Comparison of ENCODE assay signal across 16 mouse cellular contexts in the genomic region with DNA sequence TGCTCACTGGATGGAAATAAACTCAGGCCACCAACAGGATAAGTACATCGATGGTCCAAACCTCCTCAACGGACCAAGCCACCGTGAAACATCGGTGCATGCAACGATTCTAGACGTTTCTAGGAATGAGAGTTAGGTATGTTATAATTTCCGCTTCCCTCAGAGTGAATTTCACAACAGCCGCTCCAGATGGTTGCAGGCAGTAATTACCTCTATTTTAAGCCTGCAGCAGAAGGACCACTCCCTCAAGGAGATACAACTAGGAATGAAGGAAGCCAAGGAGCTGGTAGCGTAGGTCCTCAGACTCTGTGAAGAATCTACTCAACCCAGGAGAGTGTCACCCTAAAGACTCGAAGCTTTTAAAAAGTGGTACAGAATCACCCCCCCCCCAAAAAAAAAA.
DNase-seq lines count a peak whose midpoint lies in the region; ATAC-seq lines count a peak whose summit lies in the region.
"Had no signal": no experiment of that assay in that cellular context is flagged by ENCODE, and none has a peak within 500 bp of the region (broad histone marks: within the 10 kb centered on the region; RNA-seq: fewer than 3 reads in every experiment).

No protein-coding gene starts in this region.

- intact Hi-C loops in heart, postnatal 10 days (cut with DNase I): no loop called here

- ATAC-seq in heart, embryonic 13.5 days (ENCODE audit: extremely low read depth, insufficient number of reproducible peaks, low FRiP score, low TSS enrichment): no peak
- ATAC-seq in hindbrain, embryonic 16.5 days: no peak
- ATAC-seq: forebrain, embryonic 14.5 days; midbrain, embryonic 15.5 days had no signal

- no peak overlapping the region for H3K4me2 ChIP-seq in heart, embryonic 13.5 days
- no peak overlapping the region for H3K4me2 ChIP-seq in hindbrain, embryonic 16.5 days (ENCODE audit: low read length)
- H3K4me2 ChIP-seq: midbrain, embryonic 15.5 days had no signal

- DNase-seq in heart, postnatal 10 days: no peak
- peak; percentile 57 for DNase-seq in right cerebral cortex, adult 18-20 months
- DNase-seq in right cerebral cortex, postnatal 14 days: no peak
- DNase-seq in left cerebral cortex, adult 9 months (ENCODE audit: low spot score in 2 of 2): peak; percentile 42 to 80
- peak; percentile 67 for DNase-seq in telencephalon, adult 2 months (ENCODE audit: low read depth, low spot score)
- DNase-seq in urinary bladder, postnatal 10 days (ENCODE audit: low spot score): no peak
- DNase-seq: adrenal gland, postnatal 25 days; cerebellum, postnatal 25 days; kidney, adult 18-20 months; kidney, postnatal 36 days; lung, adult 18-20 months; thymus, postnatal 4 days had no signal

- 0 out of 2 replicates have a peak overlapping the region, but pooled peaks have one; percentile 1 for H3K27ac ChIP-seq in heart, embryonic 13.5 days (replicated peaks)
- H3K27ac ChIP-seq in hindbrain, embryonic 16.5 days (ENCODE audit: low read depth, low read length): no peak overlapping the region
- H3K27ac ChIP-seq: midbrain, embryonic 15.5 days had no signal

- no peak overlapping the region for H3K4me3 ChIP-seq in heart, embryonic 13.5 days
- no peak overlapping the region for H3K4me3 ChIP-seq in hindbrain, embryonic 16.5 days (ENCODE audit: low read length)
- H3K4me3 ChIP-seq: midbrain, embryonic 15.5 days had no signal

- 66% methylated on average over 10 of the region's 10 CpGs for WGBS in heart, embryonic 13.5 days
- 89% methylated on average over 10 of the region's 10 CpGs for WGBS in hindbrain, embryonic 16.5 days

- no peak overlapping the region for H3K9ac ChIP-seq in heart, embryonic 13.5 days
- no peak overlapping the region for H3K9ac ChIP-seq in hindbrain, embryonic 16.5 days (ENCODE audit: low read depth, low read length)
- H3K9ac ChIP-seq: midbrain, embryonic 15.5 days had no signal

- peaks cover 13% of the 10 kb centered on the region for H3K4me1 ChIP-seq in heart, embryonic 13.5 days
- H3K4me1 ChIP-seq in hindbrain, embryonic 16.5 days (ENCODE audit: control insufficient read depth, insufficient read depth, low read depth, low read length): peaks cover 5% of the 10 kb centered on the region

- no peaks in the 10 kb centered on the region for H3K9me3 ChIP-seq in heart, embryonic 13.5 days
- no peaks in the 10 kb centered on the region for H3K9me3 ChIP-seq in hindbrain, embryonic 16.5 days (ENCODE audit: control insufficient read depth, low read length)
- H3K9me3 ChIP-seq: midbrain, embryonic 15.5 days had no signal

- H3K36me3 ChIP-seq in heart, embryonic 13.5 days: no peaks in the 10 kb centered on the region
- no peaks in the 10 kb centered on the region for H3K36me3 ChIP-seq in hindbrain, embryonic 16.5 days (ENCODE audit: control insufficient read depth, insufficient read depth, low read length)
- H3K36me3 ChIP-seq: midbrain, embryonic 15.5 days had no signal

- 0 out of 2 replicates have a peak, but pooled peaks cover 5% of the 10 kb centered on the region for H3K27me3 ChIP-seq in heart, embryonic 13.5 days (replicated peaks)
- H3K27me3 ChIP-seq in hindbrain, embryonic 16.5 days (replicated peaks; ENCODE audit: control insufficient read depth, insufficient read depth, low read length): no peaks in the 10 kb centered on the region
- H3K27me3 ChIP-seq: midbrain, embryonic 15.5 days had no signal

Comparison
In these comparisons a context has a peak if more than half of its experiments do, and no peak if none do; other contexts are left out.
1. DNase-seq: peak in right cerebral cortex, adult 18-20 months (single experiment), left cerebral cortex, adult 9 months (2 of 2) and telencephalon, adult 2 months (single experiment); none in heart, postnatal 10 days (0 of 2), right cerebral cortex, postnatal 14 days (single experiment) and urinary bladder, postnatal 10 days (single experiment).